Mouse (Mus musculus) left cerebral cortex, postnatal 10 days (tissue): ENCODE data around the gene Prss34. TPM values are rescaled to one million over a fixed set of nuclear protein-coding genes. Genes with fewer than 3 reads are reported as not detected.

Source experiments
- DNase-seq, 2 experiments: peaks; one replicate each; pipeline ENCODE4 v3.0.0; 2021 to 2022; ENCODE audit warnings: low spot score in 2 of 2, mixed read lengths in 1 of 2; ENCODE audit errors: extremely low spot score in 1 of 2
- intact Hi-C: fragments of 180-260 bp; cut with DNase I; formaldehyde crosslinking; loops from one replicate; pipeline ENCODE4 v1.15.1; 2025
- total RNA-seq, 2 experiments: library from RNA; stranded (reverse); gene quantifications; 2 replicates each; pipeline ENCODE4 v1.2.3; 2021

Gene Prss34
- total RNA-seq, 2 experiments from 2014 or later, result not detected

DNA sequence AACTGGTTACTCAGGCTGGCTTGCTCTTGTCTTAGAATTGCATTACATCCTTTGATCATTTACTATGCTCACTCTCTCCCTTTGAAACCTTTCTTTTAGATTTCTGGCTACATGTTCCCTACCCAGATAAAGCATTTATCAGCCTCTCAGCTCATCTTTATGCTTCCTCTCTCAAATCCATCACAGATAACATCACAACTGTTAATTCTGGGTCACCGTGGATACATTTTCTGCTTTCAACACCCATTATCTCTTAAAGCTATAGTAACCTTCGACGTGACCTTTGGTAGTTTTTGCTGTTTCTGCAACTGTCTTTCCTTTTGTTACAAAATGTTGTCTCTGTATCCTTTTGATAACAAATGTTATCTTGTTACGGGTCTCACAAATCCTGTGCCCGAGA lies 4.7 kb upstream of the Prss34 start:
- intact Hi-C loops, result loop anchor here (5.0 kb wide), 1 partner anchor 179 kb away; no protein-coding TSS in a partner anchor
- no peak for DNase-seq

DNA sequence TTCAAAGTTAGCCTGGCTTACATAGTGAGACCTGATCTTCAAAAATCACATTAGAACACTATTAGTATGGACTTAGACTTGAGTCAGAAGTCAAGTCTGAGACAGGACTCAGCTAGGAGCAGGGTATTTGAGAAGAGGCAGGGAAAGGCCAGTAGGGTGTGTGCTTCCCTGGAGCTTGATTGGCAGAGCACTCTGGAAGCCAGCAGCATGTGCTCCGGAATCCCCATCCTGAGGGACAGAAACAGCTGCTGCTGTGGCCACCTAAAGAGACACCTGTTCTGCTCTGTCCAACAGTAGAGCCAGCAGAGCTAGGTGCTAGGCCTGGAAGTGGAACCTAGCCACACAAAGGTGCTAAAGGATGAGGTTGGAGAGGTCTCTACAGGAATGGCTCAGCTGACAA lies 4.1 kb upstream of the Prss34 start:
- DNase-seq, result no peak
- intact Hi-C loops, result loop anchor here (5.0 kb wide), 1 partner anchor 178 kb away; no protein-coding TSS in a partner anchor

DNA sequence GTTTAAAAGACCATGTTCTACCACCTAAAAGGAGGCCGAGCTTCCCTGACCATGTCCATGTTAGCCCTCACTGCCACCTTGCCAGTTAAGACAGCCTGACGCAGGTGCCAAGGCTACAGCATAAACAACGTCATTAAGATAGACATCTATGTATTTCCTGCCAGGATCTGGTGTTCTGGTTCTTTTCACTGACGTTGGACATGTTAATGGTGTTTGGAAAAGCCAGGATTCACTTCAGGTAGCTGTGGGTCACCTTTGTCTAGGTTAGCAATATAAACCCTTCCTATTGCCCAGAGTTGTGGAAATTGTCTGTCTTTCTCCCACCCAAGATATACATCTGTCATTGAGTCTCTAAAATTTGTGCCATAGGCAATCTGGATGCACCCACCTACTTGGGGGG lies 10.2 kb downstream of the Prss34 start, which contains the start of gene Prss28:
Gene Prss28, plus strand, starts transcription at position 301 of the 400 bp plus-strand sequence.
- intact Hi-C loops, result no loop called here
- DNase-seq, result no peak

DNA sequence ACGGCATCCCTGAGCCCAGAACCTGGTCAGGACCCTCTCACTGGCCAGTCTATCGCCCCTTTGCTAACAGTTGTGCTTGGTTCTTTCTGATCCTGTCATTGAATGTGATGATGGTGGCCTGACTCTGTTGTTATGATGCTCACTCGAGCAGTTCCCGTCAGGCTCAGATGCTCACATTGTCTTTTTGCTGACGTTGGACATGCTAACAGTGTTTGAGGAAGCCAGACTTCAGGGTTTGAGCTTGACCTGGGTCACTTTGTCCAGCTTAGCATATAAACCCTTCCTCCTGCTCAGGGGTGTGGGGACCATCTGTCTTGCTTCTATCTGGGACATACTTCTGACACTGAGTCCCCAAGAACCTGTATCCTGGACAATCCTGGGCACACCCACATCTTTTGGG lies 20.2 kb downstream of the Prss34 start, which contains the start of gene Prss29:
Gene Prss29, plus strand, starts transcription at position 301 of the 400 bp plus-strand sequence.
- DNase-seq, result no peak

DNA sequence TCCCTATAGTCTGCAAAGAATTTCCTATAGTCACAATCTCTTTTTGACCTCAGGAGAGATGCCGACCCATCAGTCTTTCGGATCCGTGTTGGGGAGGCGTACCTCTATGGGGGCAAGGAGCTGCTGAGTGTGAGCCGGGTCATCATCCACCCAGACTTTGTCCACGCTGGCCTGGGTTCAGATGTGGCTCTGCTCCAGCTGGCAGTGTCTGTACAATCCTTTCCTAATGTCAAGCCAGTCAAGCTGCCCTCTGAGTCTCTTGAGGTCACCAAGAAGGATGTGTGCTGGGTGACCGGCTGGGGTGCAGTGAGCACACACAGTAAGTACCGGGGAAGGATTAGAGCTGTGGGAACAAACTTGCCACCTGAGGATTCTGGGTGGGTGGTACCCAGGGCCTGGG lies 22.6 kb downstream of the Prss34 start:
- DNase-seq, result no peak
- intact Hi-C loops, result no loop called here

More for the DNA sequence above, 20.2 kb downstream of the Prss34 start, which contains the start of gene Prss29:
- intact Hi-C loops, result no loop called here

DNA sequence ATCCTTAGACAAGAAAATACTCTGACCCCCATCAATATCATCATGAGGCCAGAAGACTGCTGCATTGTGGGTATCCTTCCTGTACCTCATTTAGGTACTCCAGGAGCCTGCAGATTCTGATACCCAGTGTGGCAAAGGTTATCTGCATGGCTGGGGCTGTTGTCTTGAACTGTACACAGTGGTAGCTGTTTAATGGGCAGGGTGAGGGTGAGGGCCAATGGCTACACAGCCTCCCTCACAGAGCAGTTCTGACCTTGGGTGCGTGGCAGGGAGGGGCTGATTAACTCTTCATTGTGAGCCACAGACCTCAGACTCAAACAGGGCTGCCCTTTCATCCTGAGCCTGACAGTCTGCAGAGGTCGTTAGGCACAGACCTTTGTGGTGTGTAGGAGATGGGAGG lies 24.7 kb downstream of the Prss34 start:
- intact Hi-C loops, result no loop called here
- DNase-seq, result no peak

DNA sequence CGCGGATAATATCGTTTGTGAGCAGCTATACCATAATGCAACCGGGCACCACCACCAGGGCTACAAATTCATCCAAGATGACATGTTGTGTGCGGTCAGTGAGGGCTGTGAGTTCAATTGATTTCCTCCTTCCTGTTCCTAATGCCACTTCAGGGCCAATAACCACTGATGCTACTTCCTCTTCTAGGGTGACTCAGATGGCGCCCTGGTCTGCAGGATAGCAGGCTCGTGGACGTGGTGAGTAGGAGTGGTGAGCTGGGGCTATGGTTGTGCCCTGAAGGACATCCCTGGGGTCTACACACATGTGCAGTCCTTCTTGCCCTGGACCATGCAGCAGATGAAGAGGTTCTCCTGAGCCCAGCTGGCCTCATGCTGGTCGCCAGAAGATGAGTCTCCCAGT lies 34.1 kb downstream of the Prss34 start:
- intact Hi-C loops, result no loop called here

DNA sequence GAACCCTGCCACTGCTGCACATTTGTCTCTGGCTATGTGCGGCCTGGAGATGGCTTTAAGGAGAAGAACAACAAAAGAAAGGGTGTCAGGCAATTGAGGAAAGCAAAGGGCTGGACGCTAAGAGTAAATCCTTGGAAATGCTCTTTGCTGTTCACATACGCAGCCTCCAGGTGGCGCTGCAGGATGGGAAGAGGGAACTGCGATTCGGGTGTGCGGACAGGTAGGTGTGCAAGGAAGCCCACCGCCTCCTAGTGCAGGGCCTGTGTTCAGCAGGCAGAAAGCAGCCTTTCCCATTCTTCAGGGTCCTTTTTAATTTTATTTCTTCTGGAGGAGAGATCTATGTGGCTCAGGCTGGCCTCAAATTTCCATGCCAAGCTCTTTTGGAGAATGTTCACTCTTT lies 35.7 kb downstream of the Prss34 start:
- intact Hi-C loops, result loop anchor here (2.0 kb wide), 1 partner anchor 137 kb away; no protein-coding TSS in a partner anchor
- peak; percentile 31 to 75 for DNase-seq

More for the DNA sequence above, 34.1 kb downstream of the Prss34 start:
- no peak for DNase-seq

DNA sequence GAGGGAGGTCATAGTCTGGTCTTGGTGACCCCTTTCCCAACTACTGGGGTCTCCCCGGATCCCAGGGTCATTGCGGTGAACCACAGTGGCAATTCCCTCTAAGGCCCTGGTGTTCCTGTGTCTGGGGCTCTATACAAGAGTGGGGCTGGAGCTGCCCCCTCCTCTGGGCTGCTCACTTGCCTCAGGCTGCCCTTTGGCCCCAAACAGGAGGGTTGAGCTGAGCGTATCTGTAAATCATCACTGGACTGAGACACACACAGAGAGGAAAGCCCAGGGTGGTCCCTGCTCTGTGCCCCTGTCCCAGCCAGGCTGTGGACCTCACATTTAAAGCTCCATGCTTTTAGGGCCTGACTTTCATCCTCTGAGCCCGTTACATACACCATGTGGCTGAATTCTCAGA lies 40.0 kb downstream of the Prss34 start:
- no peak for DNase-seq
- intact Hi-C loops, result no loop called here

DNA sequence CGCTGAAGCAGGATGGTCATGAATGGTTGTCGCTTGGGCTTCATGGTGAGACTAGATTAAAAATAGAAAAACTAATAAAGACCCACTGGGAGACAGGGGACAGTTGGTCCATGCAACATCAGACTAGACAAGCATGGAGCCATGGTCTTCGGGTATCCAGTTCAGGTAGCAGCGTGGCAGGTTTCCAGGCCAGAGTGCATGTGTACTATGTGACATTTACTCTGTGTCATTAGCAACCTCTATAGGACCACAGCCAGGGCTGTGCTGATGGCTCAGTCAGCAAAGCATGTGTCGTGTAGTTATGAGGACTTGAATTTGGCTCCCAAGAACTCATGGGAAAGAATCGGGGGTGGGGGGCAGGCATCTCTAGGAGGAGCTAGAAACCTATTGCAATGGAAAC lies 41.8 kb downstream of the Prss34 start:
- DNase-seq, result no peak
- intact Hi-C loops, result no loop called here

DNA sequence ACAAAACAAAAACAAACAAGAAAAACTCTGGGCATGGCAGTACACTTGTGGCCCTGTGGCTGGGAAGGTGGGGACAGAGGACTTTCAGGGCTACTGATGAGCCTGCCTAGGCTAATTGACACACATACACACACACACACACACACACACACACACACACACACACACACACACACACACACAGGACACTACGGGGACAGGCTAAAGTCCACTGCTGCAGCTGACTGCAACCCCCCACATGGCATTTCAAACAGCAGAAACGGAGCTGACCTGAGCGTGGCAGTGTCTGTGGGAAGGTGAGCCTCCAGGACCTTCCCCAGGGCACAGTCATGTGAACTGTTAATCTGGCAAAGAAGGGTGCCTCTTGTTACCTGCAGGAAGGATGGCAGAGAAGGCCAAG lies 43.3 kb downstream of the Prss34 start:
- intact Hi-C loops, result no loop called here

DNA sequence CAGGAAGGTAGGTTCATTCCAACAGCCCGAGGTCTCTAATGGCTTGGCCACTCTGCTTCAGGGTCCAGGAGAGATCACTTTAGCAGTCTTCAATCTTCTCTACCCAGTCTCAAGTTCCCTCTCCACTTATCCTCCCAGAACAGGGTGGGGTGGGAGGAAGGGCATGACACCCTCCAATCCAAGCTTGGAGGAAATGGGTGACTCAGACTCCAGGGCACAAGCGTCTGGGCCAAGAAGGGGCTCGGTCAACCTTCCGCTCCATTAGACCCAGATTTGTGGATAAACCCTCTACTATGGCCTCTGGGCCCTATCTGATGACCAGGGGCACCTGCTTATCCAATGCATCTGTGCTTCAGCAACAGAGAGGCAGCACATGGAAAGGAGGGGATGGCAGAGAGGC lies 47.3 kb downstream of the Prss34 start, which contains the start of gene Tpsab1:
Gene Tpsab1, minus strand, starts transcription at position 101 of the 400 bp plus-strand sequence.
- intact Hi-C loops, result no loop called here
- DNase-seq, result no peak

More for the DNA sequence above, 43.3 kb downstream of the Prss34 start:
- no peak for DNase-seq

Other genes with a start within 250 kb of the Prss34 start
- 1 to 10 TPM; 7.2 to 7.8 TPM for gene Tmem204, start 214.8 kb upstream of the Prss34 start, total RNA-seq
- gene Telo2, start 182.4 kb upstream of the Prss34 start, total RNA-seq, result 10 to 100 TPM; 35.4 to 41.1 TPM
- 1 to 10 TPM; 2.0 to 2.3 TPM for gene Ptx4, start 177.6 kb upstream of the Prss34 start, total RNA-seq
- 10 to 100 TPM; 44.6 to 44.9 TPM for gene Clcn7, start 165.0 kb upstream of the Prss34 start, total RNA-seq
- not detected for gene Ccdc154, start 135.9 kb upstream of the Prss34 start, total RNA-seq
- gene Gm38655, start 122.9 kb upstream of the Prss34 start, total RNA-seq, result not detected
- 10 to 100 TPM; 17.6 to 17.9 TPM for gene BC003965, start 113.8 kb upstream of the Prss34 start, total RNA-seq
- gene Unkl, start 110.0 kb upstream of the Prss34 start, total RNA-seq, result 10 to 100 TPM; 31.8 to 32.3 TPM
- 10 to 100 TPM; 60.4 to 67.4 TPM for gene Gnptg, start 58.3 kb upstream of the Prss34 start, total RNA-seq
- gene Tsr3, start 58.2 kb upstream of the Prss34 start, total RNA-seq, result 10 to 100 TPM; 28.6 to 30.3 TPM
- gene Baiap3, start 42.0 kb upstream of the Prss34 start, total RNA-seq, result 10 to 100 TPM; 17.4 to 35.0 TPM
- 100 to 1,000 TPM; 225 to 230 TPM for gene Ube2i, start 23.8 kb upstream of the Prss34 start, total RNA-seq
- gene Prss28, start 10.3 kb downstream of the Prss34 start, total RNA-seq, result not detected
- gene Prss29, start 20.3 kb downstream of the Prss34 start, total RNA-seq, result not detected
- not detected for gene Tpsab1, start 47.2 kb downstream of the Prss34 start, total RNA-seq
- under 1 TPM; 0.54 to 0.77 TPM for gene Tpsb2, start 67.9 kb downstream of the Prss34 start, total RNA-seq
- not detected for gene Tpsg1, start 70.9 kb downstream of the Prss34 start, total RNA-seq
- 10 to 100 TPM; 53.7 to 62.9 TPM for gene Cacna1h, start 135.4 kb downstream of the Prss34 start, total RNA-seq
- gene Tekt4, start 156.2 kb downstream of the Prss34 start, total RNA-seq, result 1 to 10 TPM in 1 of 2 experiments, under 1 TPM in 1; 0.39 to 4.8 TPM
- gene Sstr5, start 198.9 kb downstream of the Prss34 start, total RNA-seq, result under 1 TPM; 0.34 to 0.55 TPM